Mouse (Mus musculus): ENCODE results near the gene Scarf1.

DNA sequence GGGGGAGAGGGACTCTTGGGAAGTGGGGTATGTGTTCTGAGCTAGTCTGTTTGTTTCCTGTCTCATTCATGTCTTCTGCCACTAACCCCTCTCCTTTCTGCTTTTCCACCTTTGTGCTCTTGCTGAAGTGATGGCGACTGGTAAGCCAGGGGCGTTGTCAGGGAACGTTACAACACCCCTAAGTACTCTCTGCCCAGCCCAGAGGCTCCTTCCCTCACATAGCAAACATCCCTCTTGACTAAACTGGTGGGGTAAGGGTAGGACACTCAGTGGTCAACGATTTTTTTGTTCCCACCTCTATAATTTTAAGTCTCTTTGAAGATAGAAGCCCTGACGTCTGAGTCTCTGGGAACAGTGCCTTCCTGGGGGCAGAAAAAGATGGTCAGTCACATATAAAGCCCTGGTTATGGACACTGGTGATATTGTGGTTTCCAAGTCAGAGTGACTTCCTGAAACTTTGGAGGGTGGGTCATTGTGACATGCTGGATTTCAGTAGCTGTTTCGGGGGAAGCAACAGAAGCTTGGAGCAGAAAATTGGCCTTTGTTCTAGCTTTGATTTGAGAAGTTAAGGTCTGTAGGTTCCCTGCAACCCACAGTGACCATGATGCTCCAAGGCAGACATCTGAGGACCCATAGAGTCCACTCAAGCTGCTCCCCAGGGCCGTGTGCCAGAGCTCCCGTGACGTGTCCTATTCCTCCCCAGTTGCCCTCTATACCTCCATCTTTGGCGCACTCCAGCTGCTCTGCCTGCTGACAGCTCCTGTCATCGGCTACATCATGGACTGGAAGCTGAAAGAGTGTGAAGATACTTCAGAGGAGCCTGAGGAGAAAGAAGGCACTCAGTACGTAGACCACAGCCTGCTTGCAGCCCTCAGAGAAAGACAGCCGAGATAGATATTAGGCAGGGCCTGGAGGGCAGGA, 53.2 kb downstream of the Scarf1 start:
- no peak for TF ChIP-seq CTCF (IDR thresholded peaks at IDR 0.05; ENCODE audit: low read depth)
- no peak for TF ChIP-seq EP300 (IDR thresholded peaks at IDR 0.05; ENCODE audit: low read depth)

Measured in heart, postnatal 0 days (tissue).